Mouse (Mus musculus) forebrain, embryonic 11.5 days (tissue): ENCODE results near the gene Fam81b. TPM values are rescaled to one million over a fixed set of nuclear protein-coding genes. Genes with fewer than 3 reads are reported as not detected.

Experiments used
- ATAC-seq: fragments of 200-750 bp; cut with Nextera tagmentation; replicated peaks from 2 replicates; pipeline ENCODE4 v1.8.0; 2017; ENCODE audit warnings: moderate TSS enrichment; ENCODE audit not compliant: low FRiP score
- DNase-seq: peaks from one replicate; pipeline ENCODE4 v3.0.0-alpha.2; 2017; ENCODE audit warnings: low spot score
- H3K27ac ChIP-seq: fragments of 300-500 bp; sonication (generic); 2 replicates; pipeline ENCODE4 v1.5.1; 2014; ENCODE audit warnings: low read depth, low read length
- H3K27me3 ChIP-seq: fragments of 300-500 bp; sonication (generic); 2 replicates; pipeline ENCODE4 v1.6.1; 2014; ENCODE audit warnings: mild to moderate bottlenecking, low read length, mixed read lengths; ENCODE audit not compliant: control insufficient read depth, insufficient read depth
- H3K36me3 ChIP-seq: fragments of 300-500 bp; sonication (generic); 2 replicates; pipeline ENCODE4 v1.6.1; 2014; ENCODE audit warnings: mild to moderate bottlenecking, low read length, moderate library complexity, mixed read lengths; ENCODE audit not compliant: control insufficient read depth, insufficient read depth
- H3K4me1 ChIP-seq: fragments of 300-500 bp; sonication (generic); replicated peaks from 2 replicates; pipeline ENCODE4 v1.6.1; 2014; ENCODE audit warnings: low read length, mixed read lengths; ENCODE audit not compliant: control insufficient read depth, insufficient read depth
- H3K4me2 ChIP-seq: fragments of 300-500 bp; sonication (generic); 2 replicates; pipeline ENCODE4 v1.6.1; 2014; ENCODE audit warnings: low read depth, mild to moderate bottlenecking, low read length, moderate library complexity, mixed read lengths; ENCODE audit not compliant: severe bottlenecking
- H3K4me3 ChIP-seq: fragments of 300-500 bp; sonication (generic); 2 replicates; pipeline ENCODE4 v1.5.1; 2014; ENCODE audit warnings: low read depth, low read length
- H3K9ac ChIP-seq: fragments of 300-500 bp; sonication (generic); 2 replicates; pipeline ENCODE4 v1.6.1; 2014; ENCODE audit warnings: low read length
- H3K9me3 ChIP-seq: fragments of 300-500 bp; sonication (generic); 2 replicates; pipeline ENCODE4 v1.6.1; 2016; ENCODE audit warnings: low read length, mixed read lengths; ENCODE audit not compliant: control insufficient read depth
- WGBS: fragments of 180-500 bp; shearing (Covaris S2); extraction: QIAGEN DNeasy Blood & Tissue Kit; methylation state at CpG from one replicate; pipeline ENCODE4 v1.1.7; 2014; 5-methylcytosine and 5-hydroxymethylcytosine counted together
- microRNA-seq: library from miRNA; unstranded; fragments of <30 nt; microRNA quantifications from one replicate; pipeline ENCODE4, GENCODE M21; 2016; ENCODE audit not compliant: insufficient number of aligned reads
- polyA plus RNA-seq: library from polyadenylated mRNA; unstranded; fragments of >200 nt; fragmentation: Nextera tagmentation; extraction: Ambion mirVana; gene quantifications from 2 replicates; pipeline ENCODE4 v1.2.1, GENCODE M21; 2014

Fam81b gene
- polyA plus RNA-seq, 1 experiment from 2014 or later: not detected

DNA sequence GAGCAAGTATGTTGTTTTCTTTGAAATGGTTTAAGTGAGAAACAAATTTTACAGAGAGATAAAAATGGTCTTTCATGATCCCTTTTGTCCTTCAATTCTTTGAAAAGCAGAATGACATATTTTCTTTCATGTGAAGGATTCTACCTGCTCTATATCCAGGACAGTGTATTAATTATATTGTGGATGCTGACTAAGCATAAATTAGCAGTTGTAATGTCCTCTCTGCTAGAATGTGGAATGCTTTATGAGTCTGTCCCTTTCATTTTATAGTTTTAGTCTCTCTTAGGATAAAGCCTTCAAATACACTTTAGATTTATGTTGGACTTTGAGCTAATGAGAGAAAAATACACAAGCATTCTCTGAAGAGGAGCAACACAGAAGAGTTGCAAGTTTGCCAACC, 130.6 kb downstream of the Fam81b start:
- Histone ChIP-seq H3K27ac (no peak overlapping the region), H3K36me3 (peaks cover 5% of the 10 kb centered on the region; the same call in 1 of the 2 replicates), H3K4me1 (no peaks in the 10 kb centered on the region), H3K27me3 (no peaks in the 10 kb centered on the region), H3K9ac (no peak overlapping the region), H3K4me2 (no peak overlapping the region), H3K9me3 (no peaks in the 10 kb centered on the region), H3K4me3 (no peak overlapping the region)
- no peak for DNase-seq
- no peak for ATAC-seq

DNA sequence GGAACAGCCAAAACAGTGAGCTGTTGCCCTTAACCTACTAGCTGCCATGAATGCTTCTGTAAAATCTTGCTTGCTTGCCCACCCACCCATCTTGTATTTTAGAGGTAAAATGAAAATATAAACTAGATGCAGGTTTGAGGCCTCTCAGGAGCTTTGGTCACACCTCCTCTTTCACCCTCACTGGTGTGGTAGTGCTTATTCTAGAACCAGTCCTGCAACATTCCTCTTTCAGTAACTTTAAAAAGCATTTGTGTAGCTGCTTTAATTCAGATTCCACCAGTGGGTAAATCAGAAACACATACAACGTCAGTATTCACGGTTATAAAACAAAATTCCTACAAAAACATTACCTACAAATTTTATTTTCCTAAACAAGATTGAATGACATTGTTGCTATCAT, 144.3 kb downstream of the Fam81b start:
- 93% methylated on average over 2 of the region's 2 CpGs for WGBS
- no peak overlapping the region for H3K27ac ChIP-seq
- DNase-seq (no peak), ATAC-seq (no peak)
- no peaks in the 10 kb centered on the region for H3K9me3 ChIP-seq
- no peak overlapping the region for H3K9ac ChIP-seq
- H3K4me2 ChIP-seq: no peak overlapping the region
- no peaks in the 10 kb centered on the region for H3K4me1 ChIP-seq
- H3K36me3 ChIP-seq: no peaks in the 10 kb centered on the region
- no peaks in the 10 kb centered on the region for H3K27me3 ChIP-seq
- H3K4me3 ChIP-seq: no peak overlapping the region

GRCm38 (mm10) chr13:76157508-76157907, 147.4 kb downstream of the Fam81b start:
- WGBS: 93% methylated on average over 1 of the region's 1 CpGs

GRCm38 (mm10) chr13:76157099-76157498, 147.8 kb downstream of the Fam81b start:
- 98% methylated on average over 3 of the region's 3 CpGs for WGBS
- Histone ChIP-seq H3K9me3 (no peaks in the 10 kb centered on the region), H3K27ac (no peak overlapping the region), H3K9ac (no peak overlapping the region), H3K4me1 (no peaks in the 10 kb centered on the region), H3K36me3 (no peaks in the 10 kb centered on the region), H3K4me3 (no peak overlapping the region), H3K27me3 (no peaks in the 10 kb centered on the region), H3K4me2 (no peak overlapping the region)
- DNase-seq: no peak
- ATAC-seq: no peak

More at GRCm38 (mm10) chr13:76157508-76157907, 147.4 kb downstream of the Fam81b start:
- DNase-seq: no peak
- Histone ChIP-seq H3K4me2 (no peak overlapping the region), H3K4me1 (no peaks in the 10 kb centered on the region), H3K27me3 (no peaks in the 10 kb centered on the region), H3K4me3 (no peak overlapping the region), H3K27ac (no peak overlapping the region), H3K9ac (no peak overlapping the region), H3K9me3 (no peaks in the 10 kb centered on the region), H3K36me3 (no peaks in the 10 kb centered on the region)
- ATAC-seq: no peak

Small RNAs within 50 kb of the gene (microRNA-seq; reads per million reads assigned to microRNA genes)
- gene Gm24025: not detected

Other genes with a start within 250 kb of the Fam81b start
- gene Gpr150, start 248.1 kb downstream of the Fam81b start, polyA plus RNA-seq: 0.36 and 0.48 TPM in 2 replicates
- gene Arsk, start 206.4 kb downstream of the Fam81b start, polyA plus RNA-seq: 4.8 and 6.6 TPM in 2 replicates
- gene Ttc37, start 206.3 kb downstream of the Fam81b start, polyA plus RNA-seq: 17.0 and 17.3 TPM in 2 replicates
- 5.3 and 5.4 TPM in 2 replicates for gene Mctp1, start 79.5 kb upstream of the Fam81b start, polyA plus RNA-seq